Mouse (Mus musculus) CD4-positive, CD25-positive, alpha-beta regulatory T cell, adult 4 months (primary cell): ENCODE results near the gene Mrgpra2a. TPM values are rescaled to one million over a fixed set of nuclear protein-coding genes. Genes with fewer than 3 reads are reported as not detected.
"Not testable (repeated sequence)": the region's sequence is repeated elsewhere in the genome, so short reads cannot be mapped to it uniquely, and the experiment has no call there.

Experiments
- ATAC-seq: one replicate; pipeline ENCODE4 v1.8.0; 2017
- polyA plus RNA-seq, 2 experiments: library from polyadenylated mRNA; unstranded; fragments of 100-300 nt; shearing (Covaris generic); gene quantifications; one replicate each; pipeline ENCODE4 v1.2.1; 2017

Gene Mrgpra2a
- polyA plus RNA-seq = under 1 TPM in 1 of 2 experiments, not detected in 1; 0.43 TPM

GRCm38 (mm10) chr7:47452015-47452414, at the start of gene Mrgpra2a:
Gene Mrgpra2a, minus strand, starts transcription at chr7:47452139.
- not testable (repeated sequence) for ATAC-seq

DNA sequence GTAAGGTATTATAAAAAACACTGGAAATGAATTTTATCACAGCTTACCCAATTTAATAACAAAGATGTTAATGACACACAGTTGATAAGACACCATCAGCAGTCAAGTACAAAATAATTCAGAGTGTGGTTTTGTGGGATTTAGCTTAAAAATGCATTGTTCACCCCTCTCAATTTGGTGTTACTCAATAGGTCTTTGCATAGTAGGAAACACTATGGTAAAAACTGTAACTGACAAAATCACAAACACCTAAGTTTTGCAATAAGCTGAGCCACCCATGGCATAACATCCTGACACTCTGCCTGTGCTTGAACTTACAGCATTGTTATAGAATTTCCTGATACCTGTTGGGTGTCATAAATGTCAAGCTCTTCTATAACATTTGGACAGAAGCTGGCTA, 39.3 kb upstream of the Mrgpra2a start:
- ATAC-seq = not testable (repeated sequence)

- not testable (repeated sequence) for ATAC-seq
These were observed 37.5 kb upstream of the Mrgpra2a start for GRCm38 (mm10) chr7:47489438-47489837.

- not testable (repeated sequence) for ATAC-seq
These were observed 31.2 kb upstream of the Mrgpra2a start for GRCm38 (mm10) chr7:47483181-47483580.

DNA sequence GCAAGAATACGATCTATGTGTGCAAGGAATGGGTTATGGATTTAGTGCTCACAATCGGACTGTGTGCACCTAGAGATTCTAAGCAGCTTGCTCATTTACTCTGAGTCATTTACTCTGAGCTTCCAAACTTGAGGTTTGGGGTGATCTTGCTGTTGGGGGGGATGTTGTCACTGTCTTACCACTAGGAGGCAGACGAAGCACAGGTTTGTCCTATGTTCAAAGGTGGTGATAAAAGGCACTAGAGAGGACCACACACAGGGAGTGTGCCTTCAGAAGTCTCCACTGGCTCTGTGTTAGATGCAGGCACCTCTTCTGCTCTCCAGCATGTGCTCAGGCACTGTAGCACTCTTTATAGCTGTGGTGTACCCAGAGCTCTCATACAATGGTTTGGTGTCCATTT, 22.0 kb upstream of the Mrgpra2a start:
- not testable (repeated sequence) for ATAC-seq

DNA sequence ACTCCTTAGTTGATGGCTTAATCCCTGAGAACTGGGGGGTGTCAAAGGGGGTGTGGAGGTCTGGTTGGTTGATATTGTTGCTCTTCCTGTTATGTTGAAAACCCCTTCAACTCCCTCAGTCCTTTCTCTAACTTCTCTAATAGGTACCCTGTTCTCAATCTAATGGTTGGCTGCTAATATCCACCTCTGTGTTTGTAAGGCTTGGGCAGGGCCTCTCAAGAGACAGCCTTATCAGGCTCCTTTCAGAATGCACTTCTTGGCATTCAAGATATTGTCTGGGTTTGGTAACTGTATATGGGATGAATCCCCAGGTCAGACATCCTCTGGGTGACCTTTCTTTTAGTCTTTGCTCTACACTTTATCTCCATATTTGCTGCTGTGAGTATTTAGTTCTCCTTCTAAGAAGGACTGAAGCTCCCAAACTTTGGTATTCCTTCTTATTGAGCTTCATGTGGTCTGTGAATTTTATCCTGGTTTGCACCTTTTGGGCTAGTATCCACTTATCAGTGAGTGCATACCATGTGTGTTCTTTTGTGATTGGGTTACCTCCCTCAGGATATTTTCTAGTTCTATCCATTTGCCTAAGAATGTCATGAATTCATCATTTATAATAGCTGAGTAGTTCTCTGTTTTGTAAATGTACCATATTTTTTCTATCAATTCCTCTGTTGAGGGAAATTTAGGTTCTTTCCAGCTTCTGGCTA, 13.5 kb upstream of the Mrgpra2a start:
- not testable (repeated sequence) for ATAC-seq

DNA sequence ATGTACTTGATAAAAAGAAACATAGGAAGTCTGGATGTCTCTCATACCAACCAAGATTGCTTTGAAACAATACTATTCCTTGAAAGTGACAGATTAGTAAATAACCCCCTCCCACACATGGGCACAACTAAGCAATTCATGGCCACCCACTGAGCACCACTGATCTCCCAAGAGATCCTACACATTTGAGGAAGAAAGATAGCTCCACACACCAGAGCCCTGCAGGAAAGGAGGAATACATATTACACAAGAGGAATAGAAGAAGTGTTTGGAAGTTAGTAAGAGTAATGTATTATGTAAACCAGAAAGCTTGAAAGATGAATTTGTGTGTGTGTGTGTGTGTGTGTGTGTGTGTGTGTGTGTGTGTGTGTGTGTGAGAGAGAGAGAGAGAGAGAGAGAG, 6.2 kb downstream of the Mrgpra2a start:
- not testable (repeated sequence) for ATAC-seq

- not testable (repeated sequence) for ATAC-seq
These were observed 15.5 kb downstream of the Mrgpra2a start for GRCm38 (mm10) chr7:47436463-47436862.

GRCm38 (mm10) chr7:47427815-47428508, 24.0 kb downstream of the Mrgpra2a start:
- ATAC-seq = not testable (repeated sequence)

DNA sequence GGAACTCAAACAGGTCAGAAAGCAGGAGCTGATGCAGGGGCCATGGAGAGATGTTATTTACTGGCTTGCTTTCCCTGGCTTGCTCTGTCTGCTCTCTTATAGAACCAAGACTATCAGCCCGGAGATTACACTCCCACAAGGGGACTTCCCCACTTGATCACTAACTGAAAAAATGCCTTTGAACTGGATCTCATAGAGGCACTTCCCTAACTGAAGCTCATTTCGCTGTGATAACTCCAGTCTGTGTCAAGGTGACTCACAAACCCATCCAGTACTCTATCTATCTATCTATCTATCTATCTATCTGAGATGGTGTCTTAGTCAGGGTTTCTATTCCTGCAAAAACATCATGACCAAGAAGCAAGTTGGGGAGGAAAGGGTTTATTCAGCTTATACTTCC, 41.3 kb downstream of the Mrgpra2a start:
- ATAC-seq = no peak

DNA sequence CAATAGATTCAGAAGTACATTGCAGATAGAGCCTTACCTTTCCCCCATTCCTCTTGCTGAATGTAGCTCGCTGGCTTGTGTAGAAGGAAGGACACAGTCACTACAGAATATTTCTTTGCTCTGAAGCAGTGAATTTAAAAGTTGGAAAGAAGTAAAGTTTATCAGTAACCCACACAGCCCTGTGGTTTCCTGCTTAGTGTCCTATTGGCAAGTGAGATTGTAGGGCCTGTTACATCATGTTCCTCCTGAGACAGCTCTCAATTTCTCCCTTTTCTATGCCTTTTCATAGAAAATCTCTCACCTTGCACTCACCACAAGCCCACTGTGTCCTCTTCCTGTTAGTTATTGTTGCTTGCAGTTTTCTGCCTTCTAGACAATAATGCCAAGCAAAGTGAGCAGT, 42.4 kb downstream of the Mrgpra2a start:
- no peak for ATAC-seq

DNA sequence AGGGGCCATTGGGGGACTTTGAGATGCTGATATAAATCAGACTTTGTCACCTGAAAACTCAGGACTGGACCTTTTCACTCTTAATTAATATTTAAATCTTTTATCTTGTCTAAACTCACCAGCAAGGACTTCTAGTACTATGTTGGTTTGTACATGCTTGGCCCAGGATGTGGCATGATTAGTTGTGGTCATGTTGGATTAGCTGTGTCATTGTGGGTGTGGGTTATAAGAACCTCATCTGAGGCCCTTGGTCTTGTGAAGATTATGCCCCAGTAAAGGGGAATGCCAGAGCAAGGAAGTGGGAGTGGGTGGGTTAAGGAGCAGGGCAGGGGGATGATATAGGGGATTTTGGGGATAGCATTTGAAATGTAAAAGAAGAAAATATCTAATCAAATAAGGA, 50.8 kb downstream of the Mrgpra2a start:
- ATAC-seq = no peak

Other genes starting within 250 kb of the Mrgpra2a start
- not detected for gene Mrgpra6, start 247.2 kb downstream of the Mrgpra2a start, polyA plus RNA-seq
- not detected for gene Mrgpra9, start 199.3 kb downstream of the Mrgpra2a start, polyA plus RNA-seq
- gene Mrgpra1, start 97.9 kb downstream of the Mrgpra2a start, polyA plus RNA-seq = not detected
- gene Mrgpra2b, start 76.7 kb upstream of the Mrgpra2a start, polyA plus RNA-seq = not detected
- gene Mrgpra3, start 149.2 kb upstream of the Mrgpra2a start, polyA plus RNA-seq = not detected